Mouse (Mus musculus) megakaryocyte, embryonic 14.5 days (primary cell): ENCODE data around the gene Mon2. TPM values are rescaled to one million over a fixed set of nuclear protein-coding genes. Genes with fewer than 3 reads are reported as not detected.

ENCODE experiments used
- H3K27me3 ChIP-seq: replicated peaks from 2 replicates; pipeline ENCODE3; 2012; ENCODE audit warnings: inconsistent platforms
- H3K36me3 ChIP-seq: replicated peaks from 2 replicates; pipeline ENCODE3; 2012; ENCODE audit warnings: low read length, inconsistent platforms, mixed read lengths
- H3K4me1 ChIP-seq: 2 replicates; pipeline ENCODE4 v1.6.1; 2012; ENCODE audit warnings: inconsistent platforms
- H3K4me3 ChIP-seq: replicated peaks from 2 replicates; pipeline ENCODE3; 2012; ENCODE audit warnings: moderate library complexity, mild to moderate bottlenecking, inconsistent platforms
- H3K9me3 ChIP-seq: 2 replicates; pipeline ENCODE4 v1.6.1; 2012; ENCODE audit warnings: inconsistent platforms
- FLI1 ChIP-seq: IDR thresholded peaks from 2 replicates; pipeline ENCODE4 v1.6.1; 2012; ENCODE audit warnings: low read length, inconsistent platforms, mixed read lengths
- GATA1 ChIP-seq: IDR thresholded peaks from 3 replicates; pipeline ENCODE4 v1.6.1; 2012; ENCODE audit warnings: mixed read lengths, low read length, inconsistent platforms, borderline replicate concordance
- polyA plus RNA-seq: library from polyadenylated mRNA; stranded (reverse); fragments of >175 nt; gene quantifications from 2 replicates; pipeline ENCODE4 v1.2.3, GENCODE M21; 2012; ENCODE audit warnings: low replicate concordance; ENCODE audit not compliant: insufficient read depth

Mon2 gene
- polyA plus RNA-seq, 1 experiment, result 3.6 TPM

- Histone ChIP-seq H3K9me3 (no peaks in the 10 kb centered on the region), H3K36me3 (no peaks in the 10 kb centered on the region), H3K27me3 (no peaks in the 10 kb centered on the region), H3K4me3 (no peak overlapping the region), H3K4me1 (peaks cover 18% of the 10 kb centered on the region)
- TF ChIP-seq GATA1, result no peak
- TF ChIP-seq FLI1, result no peak
These were observed 25.0 kb upstream of the Mon2 start for GRCm38 (mm10) chr10:123101303-123101702.

- Histone ChIP-seq H3K36me3 (no peaks in the 10 kb centered on the region), H3K4me3 (peak overlapping the region; percentile 50), H3K27me3 (no peaks in the 10 kb centered on the region), H3K4me1 (peaks cover 18% of the 10 kb centered on the region), H3K9me3 (no peaks in the 10 kb centered on the region)
- TF ChIP-seq GATA1, result no peak
These were observed 24.3 kb upstream of the Mon2 start for GRCm38 (mm10) chr10:123100584-123100983.

GRCm38 (mm10) chr10:123094504-123094903 lies 18.2 kb upstream of the Mon2 start:
- H3K9me3 ChIP-seq, result no peaks in the 10 kb centered on the region
- no peaks in the 10 kb centered on the region for H3K36me3 ChIP-seq
- H3K4me1 ChIP-seq, result peaks cover 4% of the 10 kb centered on the region; the same call in 1 of the 2 replicates
- peaks cover 3% of the 10 kb centered on the region for H3K27me3 ChIP-seq
- H3K4me3 ChIP-seq, result no peak overlapping the region
- TF ChIP-seq FLI1 (no peak), GATA1 (no peak)

- Histone ChIP-seq H3K36me3 (no peaks in the 10 kb centered on the region), H3K4me1 (peaks cover 8% of the 10 kb centered on the region; the same call in 1 of the 2 replicates), H3K4me3 (no peak overlapping the region), H3K27me3 (peaks cover 3% of the 10 kb centered on the region), H3K9me3 (no peaks in the 10 kb centered on the region)
- TF ChIP-seq FLI1 (no peak), GATA1 (no peak)
These were observed 16.3 kb upstream of the Mon2 start for GRCm38 (mm10) chr10:123092577-123092976.

- Histone ChIP-seq H3K9me3 (no peaks in the 10 kb centered on the region), H3K4me3 (no peak overlapping the region), H3K36me3 (no peaks in the 10 kb centered on the region), H3K27me3 (peaks cover 3% of the 10 kb centered on the region), H3K4me1 (peaks cover 13% of the 10 kb centered on the region)
- TF ChIP-seq GATA1, result no peak
- no peak for TF ChIP-seq FLI1
These were observed 15.4 kb upstream of the Mon2 start for GRCm38 (mm10) chr10:123091737-123092136.

- H3K4me3 ChIP-seq, result no peak overlapping the region
- H3K36me3 ChIP-seq, result no peaks in the 10 kb centered on the region
- H3K9me3 ChIP-seq, result no peaks in the 10 kb centered on the region
- H3K27me3 ChIP-seq, result peaks cover under 1% of the 10 kb centered on the region
- H3K4me1 ChIP-seq, result peaks cover 32% of the 10 kb centered on the region
- no peak for TF ChIP-seq FLI1
- TF ChIP-seq GATA1, result no peak
These were observed 13.2 kb upstream of the Mon2 start for GRCm38 (mm10) chr10:123089425-123089930.

GRCm38 (mm10) chr10:123086847-123087246 lies 10.5 kb upstream of the Mon2 start:
- no peak for TF ChIP-seq FLI1
- no peak for TF ChIP-seq GATA1
- H3K4me1 ChIP-seq, result peaks cover 32% of the 10 kb centered on the region
- no peak overlapping the region for H3K4me3 ChIP-seq
- no peaks in the 10 kb centered on the region for H3K36me3 ChIP-seq
- H3K27me3 ChIP-seq, result no peaks in the 10 kb centered on the region
- H3K9me3 ChIP-seq, result no peaks in the 10 kb centered on the region

GRCm38 (mm10) chr10:123084900-123085641 lies 8.8 kb upstream of the Mon2 start:
- Histone ChIP-seq H3K27me3 (peaks cover 3% of the 10 kb centered on the region), H3K9me3 (no peaks in the 10 kb centered on the region), H3K4me1 (peaks cover 40% of the 10 kb centered on the region), H3K36me3 (no peaks in the 10 kb centered on the region), H3K4me3 (no peak overlapping the region)
- TF ChIP-seq GATA1 (no peak), FLI1 (no peak)

GRCm38 (mm10) chr10:123084307-123084706 lies 8.0 kb upstream of the Mon2 start:
- TF ChIP-seq FLI1 (no peak), GATA1 (no peak)
- H3K4me1 ChIP-seq, result peaks cover 39% of the 10 kb centered on the region
- peaks cover 5% of the 10 kb centered on the region for H3K27me3 ChIP-seq
- no peaks in the 10 kb centered on the region for H3K36me3 ChIP-seq
- no peaks in the 10 kb centered on the region for H3K9me3 ChIP-seq
- H3K4me3 ChIP-seq, result no peak overlapping the region

- Histone ChIP-seq H3K9me3 (no peaks in the 10 kb centered on the region), H3K36me3 (peaks cover 18% of the 10 kb centered on the region), H3K27me3 (peaks cover 3% of the 10 kb centered on the region), H3K4me1 (peaks cover 46% of the 10 kb centered on the region), H3K4me3 (peak overlapping the region; percentile 97)
- TF ChIP-seq FLI1, result no peak
These were observed 508 bp downstream of the Mon2 start for GRCm38 (mm10) chr10:123075751-123076242.
